Mouse (Mus musculus) liver, embryonic 14.5 days (tissue): Measurements from ENCODE around the gene Cyth1. TPM values are rescaled to one million over a fixed set of nuclear protein-coding genes. Genes with fewer than 3 reads are reported as not detected.

Experiments
- ATAC-seq: fragments of 200-750 bp; cut with Nextera tagmentation; 2 replicates; pipeline ENCODE4 v1.8.0; 2017; ENCODE audit warnings: moderate number of reproducible peaks, mild to moderate bottlenecking, moderate library complexity; ENCODE audit not compliant: insufficient read depth
- DNase-seq, 3 experiments: peaks; one replicate each; pipeline ENCODE4 v3.0.0-alpha.2; 2012 to 2013; ENCODE audit warnings: low read depth in 3 of 3, low spot score in 3 of 3
- H3K27ac ChIP-seq: fragments of 300-500 bp; sonication (generic); 2 replicates; pipeline ENCODE4 v1.5.1; 2014; ENCODE audit warnings: moderate library complexity, mild to moderate bottlenecking, control low read depth, inconsistent platforms
- H3K27me3 ChIP-seq: fragments of 300-500 bp; sonication (generic); 2 replicates; pipeline ENCODE4 v1.6.1; 2014; ENCODE audit warnings: mild to moderate bottlenecking, low read length, moderate library complexity; ENCODE audit not compliant: control insufficient read depth, insufficient read depth
- H3K36me3 ChIP-seq: fragments of 300-500 bp; sonication (generic); replicated peaks from 2 replicates; pipeline ENCODE4 v1.6.1; 2014; ENCODE audit warnings: low read depth; ENCODE audit not compliant: control insufficient read depth, insufficient read depth
- H3K4me1 ChIP-seq, 2 experiments: fragments of 200-500 bp in 1 of 2; fragments of 300-500 bp in 1 of 2; sonication (generic) in 1 of 2; replicated peaks; 2 replicates each; pipeline ENCODE4 v1.6.1; 2012 to 2014; ENCODE audit warnings: antibody characterized with exemption in 1 of 2, inconsistent platforms in 1 of 2, low read length in 1 of 2; ENCODE audit not compliant: control insufficient read depth in 2 of 2, insufficient read depth in 2 of 2
- H3K4me2 ChIP-seq: fragments of 300-500 bp; sonication (generic); 2 replicates; pipeline ENCODE4 v1.6.1; 2014; ENCODE audit warnings: low read depth, mild to moderate bottlenecking, control low read depth, moderate library complexity
- H3K4me3 ChIP-seq, 2 experiments: fragments of 200-500 bp in 1 of 2; fragments of 300-500 bp in 1 of 2; sonication (generic) in 1 of 2; 2 replicates each; pipeline ENCODE4 v1.5.1; 2012 to 2014; ENCODE audit warnings: low read depth in 2 of 2, low read length in 2 of 2, mild to moderate bottlenecking in 2 of 2, control low read depth in 1 of 2, inconsistent platforms in 1 of 2, moderate library complexity in 1 of 2; ENCODE audit not compliant: insufficient read depth in 1 of 2
- H3K9ac ChIP-seq: fragments of 300-500 bp; sonication (generic); replicated peaks from 2 replicates; pipeline ENCODE4 v1.6.1; 2014; ENCODE audit warnings: mild to moderate bottlenecking, control low read depth, moderate library complexity
- H3K9me3 ChIP-seq: fragments of 300-500 bp; sonication (generic); 2 replicates; pipeline ENCODE4 v1.6.1; 2016; ENCODE audit warnings: low read length, mixed read lengths; ENCODE audit not compliant: control insufficient read depth
- CTCF ChIP-seq: IDR thresholded peaks from 2 replicates; pipeline ENCODE4 v1.5.1; 2016; ENCODE audit warnings: antibody characterized with exemption, low read depth, control low read depth
- EP300 ChIP-seq: IDR thresholded peaks from 2 replicates; pipeline ENCODE4 v1.6.1; 2016; ENCODE audit warnings: antibody characterized with exemption, low read depth
- WGBS: fragments of 180-500 bp; shearing (Covaris S2); extraction: QIAGEN DNeasy Blood & Tissue Kit; methylation state at CpG from one replicate; pipeline ENCODE4 v1.1.7; 2014; ENCODE audit not compliant: insufficient replicate concordance; 5-methylcytosine and 5-hydroxymethylcytosine counted together
- polyA plus RNA-seq, 2 experiments: library from polyadenylated mRNA; depleted of rRNA in 1 of 2; stranded (reverse) in 1 of 2; unstranded in 1 of 2; fragments of >200 nt; fragmentation: Nextera tagmentation in 1 of 2; extraction: Ambion mirVana in 1 of 2; gene quantifications; 2 replicates each; pipeline versions ENCODE4 v1.2.1 to v1.2.3; 2012 to 2014

Cyth1 gene
- polyA plus RNA-seq, 2 experiments: 1.9 to 2.7 TPM

GRCm38 (mm10) chr11:118166626-118167025, 81.8 kb downstream of the Cyth1 start:
- no peak overlapping the region for H3K4me2 ChIP-seq
- TF ChIP-seq EP300: no peak
- H3K9me3 ChIP-seq: no peaks in the 10 kb centered on the region
- H3K36me3 ChIP-seq: no peaks in the 10 kb centered on the region
- no peak overlapping the region for H3K4me3 ChIP-seq
- no peak overlapping the region for H3K9ac ChIP-seq
- H3K27ac ChIP-seq: no peak overlapping the region
- H3K27me3 ChIP-seq: no peaks in the 10 kb centered on the region
- no peaks in the 10 kb centered on the region for H3K4me1 ChIP-seq
- WGBS: 58% methylated on average over 5 of the region's 5 CpGs
- DNase-seq (no peak), ATAC-seq (no peak)

- no peak overlapping the region for H3K4me2 ChIP-seq
- TF ChIP-seq CTCF (peak; percentile 13; the same call in 1 of the 2 replicates), EP300 (no peak)
- H3K27me3 ChIP-seq: no peaks in the 10 kb centered on the region
- WGBS: 66% methylated on average over 11 of the region's 11 CpGs
- DNase-seq: no peak
- no peak overlapping the region for H3K27ac ChIP-seq
- no peaks in the 10 kb centered on the region for H3K36me3 ChIP-seq
- no peaks in the 10 kb centered on the region for H3K9me3 ChIP-seq
- ATAC-seq: no peak
- no peak overlapping the region for H3K9ac ChIP-seq
- no peak overlapping the region for H3K4me3 ChIP-seq
- 0 out of 4 replicates have a peak, but pooled peaks cover 0 to 4% of the 10 kb centered on the region in 2 experiments for H3K4me1 ChIP-seq
Observed at GRCm38 (mm10) chr11:118165681-118166080, 82.7 kb downstream of the Cyth1 start.

GRCm38 (mm10) chr11:118164566-118164965, 83.8 kb downstream of the Cyth1 start:
- 0 out of 4 replicates have a peak, but pooled peaks cover 0 to 4% of the 10 kb centered on the region in 2 experiments for H3K4me1 ChIP-seq
- no peak overlapping the region for H3K4me3 ChIP-seq
- DNase-seq (no peak), ATAC-seq (no peak)
- TF ChIP-seq EP300: no peak
- no peak for TF ChIP-seq CTCF
- no peaks in the 10 kb centered on the region for H3K36me3 ChIP-seq
- 71% methylated on average over 8 of the region's 8 CpGs for WGBS
- H3K9me3 ChIP-seq: no peaks in the 10 kb centered on the region
- H3K27me3 ChIP-seq: no peaks in the 10 kb centered on the region
- H3K27ac ChIP-seq: no peak overlapping the region
- H3K9ac ChIP-seq: no peak overlapping the region
- H3K4me2 ChIP-seq: no peak overlapping the region

- DNase-seq (no peak), ATAC-seq (no peak)
- H3K4me3 ChIP-seq: no peak overlapping the region
- H3K9me3 ChIP-seq: no peaks in the 10 kb centered on the region
- H3K36me3 ChIP-seq: no peaks in the 10 kb centered on the region
- 0 out of 4 replicates have a peak, but pooled peaks cover 0 to 4% of the 10 kb centered on the region in 2 experiments for H3K4me1 ChIP-seq
- H3K27me3 ChIP-seq: no peaks in the 10 kb centered on the region
- WGBS: 72% methylated on average over 10 of the region's 10 CpGs
- no peak overlapping the region for H3K27ac ChIP-seq
- no peak overlapping the region for H3K9ac ChIP-seq
- TF ChIP-seq EP300: no peak
- no peak for TF ChIP-seq CTCF
- H3K4me2 ChIP-seq: no peak overlapping the region
Observed at GRCm38 (mm10) chr11:118162245-118162644, 86.1 kb downstream of the Cyth1 start.

- Histone ChIP-seq H3K9me3 (no peaks in the 10 kb centered on the region), H3K4me3 (no peak overlapping the region), H3K9ac (no peak overlapping the region), H3K27ac (no peak overlapping the region), H3K4me1 (0 out of 4 replicates have a peak, but pooled peaks cover 0 to 4% of the 10 kb centered on the region in 2 experiments), H3K4me2 (no peak overlapping the region), H3K36me3 (no peaks in the 10 kb centered on the region), H3K27me3 (no peaks in the 10 kb centered on the region)
- TF ChIP-seq EP300 (no peak), CTCF (no peak)
- no peak for DNase-seq
- 0 out of 2 replicates have a peak, but pooled peaks have one; percentile 31 for ATAC-seq
- WGBS: 56% methylated on average over 6 of the region's 6 CpGs
Observed at GRCm38 (mm10) chr11:118161240-118161639, 87.2 kb downstream of the Cyth1 start.
